ENCODE assay signal across 9 mouse cellular contexts in genomic region chr5:107015422-107016081, GRCm38 (mm10). TPM values are rescaled to one million over a fixed set of nuclear protein-coding genes. Genes with fewer than 3 reads are reported as not detected.
A peak's percentile ranks its signal among the peaks of the same experiment; 100 is the strongest.
DNase-seq lines count a peak whose midpoint lies in the region; ATAC-seq and TF ChIP-seq lines count a peak whose summit lies in the region.
"Had no signal": no experiment of that assay in that cellular context is flagged by ENCODE, and none has a peak within 500 bp of the region (broad histone marks: within the 10 kb centered on the region; RNA-seq: fewer than 3 reads in every experiment).

No protein-coding gene starts in this region.

- TF ChIP-seq POLR2A in small intestine, adult 2 months (IDR thresholded peaks at IDR 0.05; ENCODE audit: low read depth, low read length), result no peak

- H3K27me3 ChIP-seq in kidney, embryonic 15.5 days, result no peaks in the 10 kb centered on the region
- no peaks in the 10 kb centered on the region for H3K27me3 ChIP-seq in intestine, embryonic 15.5 days (replicated peaks)
- no peaks in the 10 kb centered on the region for H3K27me3 ChIP-seq in small intestine, adult 2 months (ENCODE audit: control insufficient read depth, insufficient read depth, low read length)

- TF ChIP-seq CTCF in small intestine, adult 2 months (IDR thresholded peaks at IDR 0.05; ENCODE audit: extremely low read depth, insufficient read length, insufficient replicate concordance, low read depth, low read length), result no peak
- TF ChIP-seq CTCF in left cerebral cortex, adult 2 months (IDR thresholded peaks at IDR 0.05), result no peak

- H3K36me3 ChIP-seq in kidney, embryonic 15.5 days, result no peaks in the 10 kb centered on the region
- no peaks in the 10 kb centered on the region for H3K36me3 ChIP-seq in intestine, embryonic 15.5 days
- H3K36me3 ChIP-seq in small intestine, adult 2 months (ENCODE audit: control insufficient read depth, insufficient read depth, low read length), result no peaks in the 10 kb centered on the region

- peak; percentile 80 for ATAC-seq in kidney, embryonic 15.5 days (replicated peaks; ENCODE audit: low FRiP score)
- peak; percentile 79 for ATAC-seq in activated CD4-positive, CD25-positive, alpha-beta regulatory T cell, adult 4 months
- peak; percentile 77 for ATAC-seq in intestine, embryonic 15.5 days

- 4% methylated on average over 10 of the region's 10 CpGs for WGBS in kidney, embryonic 15.5 days
- 12% methylated on average over 10 of the region's 10 CpGs for WGBS in intestine, embryonic 15.5 days
- WGBS in small intestine, adult 2 months, result 10% methylated on average over 10 of the region's 10 CpGs

- peak overlapping the region; percentile 73 for H3K27ac ChIP-seq in kidney, embryonic 15.5 days
- peak overlapping the region; percentile 64 for H3K27ac ChIP-seq in intestine, embryonic 15.5 days
- no peak overlapping the region for H3K27ac ChIP-seq in small intestine, adult 2 months (ENCODE audit: insufficient read depth, low read depth, low read length)
- H3K27ac ChIP-seq in left cerebral cortex, adult 2 months, result no peak overlapping the region
- H3K27ac ChIP-seq: layer of hippocampus, adult 2 months had no signal

- H3K4me2 ChIP-seq in kidney, embryonic 15.5 days, result peak overlapping the region; percentile 37
- peak overlapping the region; percentile 14 for H3K4me2 ChIP-seq in intestine, embryonic 15.5 days (replicated peaks)

- H3K9ac ChIP-seq in kidney, embryonic 15.5 days, result no peak overlapping the region
- H3K9ac ChIP-seq in intestine, embryonic 15.5 days, result no peak overlapping the region

- H3K9me3 ChIP-seq in kidney, embryonic 15.5 days (replicated peaks), result no peaks in the 10 kb centered on the region
- H3K9me3 ChIP-seq in intestine, embryonic 15.5 days, result no peaks in the 10 kb centered on the region

- DNase-seq in kidney, adult 18-20 months, result no peak
- DNase-seq in left cerebral cortex, adult 2 months (ENCODE audit: extremely low spot score in 1 of 2, low spot score in 2 of 2), result no peak
- DNase-seq in gastrocnemius, postnatal 25 days, result no peak
- DNase-seq in ovary, postnatal 14 days (ENCODE audit: low spot score), result no peak

- no peak overlapping the region for H3K4me3 ChIP-seq in kidney, embryonic 15.5 days (replicated peaks)
- H3K4me3 ChIP-seq in intestine, embryonic 15.5 days (replicated peaks), result no peak overlapping the region
- H3K4me3 ChIP-seq in small intestine, adult 2 months (ENCODE audit: low read depth, low read length), result 0 out of 2 replicates have a peak overlapping the region, but pooled peaks have one; percentile 14
- H3K4me3 ChIP-seq in left cerebral cortex, adult 2 months, result no peak overlapping the region
- H3K4me3 ChIP-seq: layer of hippocampus, adult 2 months had no signal

- intact Hi-C loops in left cerebral cortex, adult 2 months (cut with DNase I), result no loop called here

- H3K4me1 ChIP-seq in kidney, embryonic 15.5 days, result peaks cover 41% of the 10 kb centered on the region
- peaks cover 40% of the 10 kb centered on the region for H3K4me1 ChIP-seq in intestine, embryonic 15.5 days (replicated peaks)
- H3K4me1 ChIP-seq in small intestine, adult 2 months (ENCODE audit: control insufficient read depth, insufficient read depth, insufficient read length, low read length), result peaks cover 9% of the 10 kb centered on the region

RNA-seq across cellular contexts. Expression of gene Cdc7, which starts 51.4 kb away (rescaled TPM):
- polyA plus RNA-seq in kidney, embryonic 15.5 days (2015; fragmentation: Nextera tagmentation; extraction: Ambion mirVana), result 41.7 and 46.5 TPM in 2 replicates
- polyA plus RNA-seq in activated CD4-positive, CD25-positive, alpha-beta regulatory T cell, adult 4 months (2017; shearing (Covaris generic)), result 10 to 100 TPM; 18.9 to 24.7 TPM
- polyA plus RNA-seq in intestine, embryonic 15.5 days (2015; fragmentation: Nextera tagmentation; extraction: Ambion mirVana), result 36.1 and 36.8 TPM in 2 replicates
- polyA plus RNA-seq in small intestine, adult 2 months (2012; rRNA removed), result 1.5 and 1.9 TPM in 2 replicates
- 10 to 100 TPM; 12.9 to 13.7 TPM for total RNA-seq in left cerebral cortex, adult 2 months (2021)
- under 1 TPM; 0.31 to 0.46 TPM for total RNA-seq in gastrocnemius, postnatal 25 days (2021)

Comparison
In these comparisons a context has a peak if more than half of its experiments do, and no peak if none do; other contexts are left out.
1. H3K27ac ChIP-seq: peak in kidney, embryonic 15.5 days (single experiment) and intestine, embryonic 15.5 days (single experiment); none in small intestine, adult 2 months (single experiment) and left cerebral cortex, adult 2 months (single experiment).
2. Peak in every context shown above with its lines, with median percentiles within 50 percentile points of each other: ATAC-seq.